Mouse (Mus musculus) liver, embryonic 14.5 days (tissue): ENCODE results near the gene Mthfd1l. TPM values are rescaled to one million over a fixed set of nuclear protein-coding genes. Genes with fewer than 3 reads are reported as not detected.
A peak's percentile ranks its signal among the peaks of the same experiment; 100 is the strongest.

Experiments
- ATAC-seq: fragments of 200-750 bp; cut with Nextera tagmentation; 2 replicates; pipeline ENCODE4 v1.8.0; 2017; ENCODE audit warnings: moderate number of reproducible peaks, mild to moderate bottlenecking, moderate library complexity; ENCODE audit not compliant: insufficient read depth
- DNase-seq, 3 experiments: peaks; one replicate each; pipeline ENCODE4 v3.0.0-alpha.2; 2012 to 2013; ENCODE audit warnings: low read depth in 3 of 3, low spot score in 3 of 3
- H3K27ac ChIP-seq: fragments of 300-500 bp; sonication (generic); 2 replicates; pipeline ENCODE4 v1.5.1; 2014; ENCODE audit warnings: moderate library complexity, mild to moderate bottlenecking, control low read depth, inconsistent platforms
- H3K27me3 ChIP-seq: fragments of 300-500 bp; sonication (generic); 2 replicates; pipeline ENCODE4 v1.6.1; 2014; ENCODE audit warnings: mild to moderate bottlenecking, low read length, moderate library complexity; ENCODE audit not compliant: control insufficient read depth, insufficient read depth
- H3K36me3 ChIP-seq: fragments of 300-500 bp; sonication (generic); replicated peaks from 2 replicates; pipeline ENCODE4 v1.6.1; 2014; ENCODE audit warnings: low read depth; ENCODE audit not compliant: control insufficient read depth, insufficient read depth
- H3K4me1 ChIP-seq, 2 experiments: fragments of 200-500 bp in 1 of 2; fragments of 300-500 bp in 1 of 2; sonication (generic) in 1 of 2; replicated peaks; 2 replicates each; pipeline ENCODE4 v1.6.1; 2012 to 2014; ENCODE audit warnings: antibody characterized with exemption in 1 of 2, inconsistent platforms in 1 of 2, low read length in 1 of 2; ENCODE audit not compliant: control insufficient read depth in 2 of 2, insufficient read depth in 2 of 2
- H3K4me2 ChIP-seq: fragments of 300-500 bp; sonication (generic); 2 replicates; pipeline ENCODE4 v1.6.1; 2014; ENCODE audit warnings: low read depth, mild to moderate bottlenecking, control low read depth, moderate library complexity
- H3K4me3 ChIP-seq, 2 experiments: fragments of 200-500 bp in 1 of 2; fragments of 300-500 bp in 1 of 2; sonication (generic) in 1 of 2; 2 replicates each; pipeline ENCODE4 v1.5.1; 2012 to 2014; ENCODE audit warnings: low read depth in 2 of 2, low read length in 2 of 2, mild to moderate bottlenecking in 2 of 2, control low read depth in 1 of 2, inconsistent platforms in 1 of 2, moderate library complexity in 1 of 2; ENCODE audit not compliant: insufficient read depth in 1 of 2
- H3K9ac ChIP-seq: fragments of 300-500 bp; sonication (generic); replicated peaks from 2 replicates; pipeline ENCODE4 v1.6.1; 2014; ENCODE audit warnings: mild to moderate bottlenecking, control low read depth, moderate library complexity
- H3K9me3 ChIP-seq: fragments of 300-500 bp; sonication (generic); 2 replicates; pipeline ENCODE4 v1.6.1; 2016; ENCODE audit warnings: low read length, mixed read lengths; ENCODE audit not compliant: control insufficient read depth
- CTCF ChIP-seq: IDR thresholded peaks from 2 replicates; pipeline ENCODE4 v1.5.1; 2016; ENCODE audit warnings: antibody characterized with exemption, low read depth, control low read depth
- EP300 ChIP-seq: IDR thresholded peaks from 2 replicates; pipeline ENCODE4 v1.6.1; 2016; ENCODE audit warnings: antibody characterized with exemption, low read depth
- WGBS: fragments of 180-500 bp; shearing (Covaris S2); extraction: QIAGEN DNeasy Blood & Tissue Kit; methylation state at CpG from one replicate; pipeline ENCODE4 v1.1.7; 2014; ENCODE audit not compliant: insufficient replicate concordance; 5-methylcytosine and 5-hydroxymethylcytosine counted together
- polyA plus RNA-seq, 2 experiments: library from polyadenylated mRNA; depleted of rRNA in 1 of 2; stranded (reverse) in 1 of 2; unstranded in 1 of 2; fragments of >200 nt; fragmentation: Nextera tagmentation in 1 of 2; extraction: Ambion mirVana in 1 of 2; gene quantifications; 2 replicates each; pipeline versions ENCODE4 v1.2.1 to v1.2.3; 2012 to 2014

Gene Mthfd1l
- polyA plus RNA-seq, 2 experiments: 18.5 to 19.2 TPM

GRCm38 (mm10) chr10:3946871-3947270, 26.0 kb upstream of the Mthfd1l start:
- Histone ChIP-seq H3K27ac (no peak overlapping the region), H3K4me2 (no peak overlapping the region), H3K9me3 (no peaks in the 10 kb centered on the region), H3K4me3 (no peak overlapping the region), H3K4me1 (no peaks in the 10 kb centered on the region), H3K36me3 (no peaks in the 10 kb centered on the region), H3K9ac (no peak overlapping the region), H3K27me3 (no peaks in the 10 kb centered on the region)
- TF ChIP-seq EP300 (no peak), CTCF (no peak)
- DNase-seq: no peak
- ATAC-seq: no peak
- WGBS: 72% methylated on average over 17 of the region's 17 CpGs

- Histone ChIP-seq H3K9ac (no peak overlapping the region), H3K27me3 (no peaks in the 10 kb centered on the region), H3K27ac (no peak overlapping the region), H3K4me3 (no peak overlapping the region), H3K4me2 (no peak overlapping the region), H3K9me3 (no peaks in the 10 kb centered on the region), H3K36me3 (no peaks in the 10 kb centered on the region), H3K4me1 (no peaks in the 10 kb centered on the region)
- ATAC-seq: no peak
- WGBS: 72% methylated on average over 7 of the region's 7 CpGs
- DNase-seq: no peak
- TF ChIP-seq EP300 (no peak), CTCF (no peak)
Observed at GRCm38 (mm10) chr10:3947346-3947745, 25.6 kb upstream of the Mthfd1l start.

- Histone ChIP-seq H3K9ac (no peak overlapping the region), H3K4me1 (no peaks in the 10 kb centered on the region), H3K36me3 (no peaks in the 10 kb centered on the region), H3K4me2 (no peak overlapping the region), H3K27me3 (no peaks in the 10 kb centered on the region), H3K27ac (no peak overlapping the region), H3K4me3 (no peak overlapping the region), H3K9me3 (no peaks in the 10 kb centered on the region)
- 67% methylated on average over 6 of the region's 6 CpGs for WGBS
- ATAC-seq: no peak
- no peak for DNase-seq
- no peak for TF ChIP-seq CTCF
Observed at GRCm38 (mm10) chr10:3949306-3949705, 23.6 kb upstream of the Mthfd1l start.

- no peaks in the 10 kb centered on the region for H3K9me3 ChIP-seq
- no peaks in the 10 kb centered on the region for H3K27me3 ChIP-seq
- 77% methylated on average over 22 of the region's 22 CpGs for WGBS
- ATAC-seq (no peak), DNase-seq (no peak)
- H3K4me2 ChIP-seq: no peak overlapping the region
- H3K4me3 ChIP-seq: no peak overlapping the region
- no peaks in the 10 kb centered on the region for H3K36me3 ChIP-seq
- TF ChIP-seq EP300 (no peak), CTCF (no peak)
- H3K9ac ChIP-seq: no peak overlapping the region
- H3K4me1 ChIP-seq: no peaks in the 10 kb centered on the region
- no peak overlapping the region for H3K27ac ChIP-seq
Observed at GRCm38 (mm10) chr10:3956471-3956870, 16.4 kb upstream of the Mthfd1l start.

- Histone ChIP-seq H3K9me3 (no peaks in the 10 kb centered on the region), H3K27me3 (no peaks in the 10 kb centered on the region), H3K4me1 (no peaks in the 10 kb centered on the region), H3K4me3 (no peak overlapping the region), H3K4me2 (no peak overlapping the region), H3K9ac (no peak overlapping the region), H3K27ac (no peak overlapping the region), H3K36me3 (no peaks in the 10 kb centered on the region)
- 40% methylated on average over 5 of the region's 5 CpGs for WGBS
- DNase-seq (no peak), ATAC-seq (no peak)
- TF ChIP-seq CTCF (peak; percentile 62), EP300 (no peak)
Observed at GRCm38 (mm10) chr10:3958591-3958990, 14.3 kb upstream of the Mthfd1l start.

GRCm38 (mm10) chr10:3969026-3969425, 3.9 kb upstream of the Mthfd1l start:
- no peak for ATAC-seq
- Histone ChIP-seq H3K27ac (no peak overlapping the region), H3K9me3 (no peaks in the 10 kb centered on the region), H3K36me3 (no peaks in the 10 kb centered on the region), H3K9ac (no peak overlapping the region), H3K27me3 (no peaks in the 10 kb centered on the region), H3K4me1 (peaks cover 8 to 9% of the 10 kb centered on the region in 2 experiments), H3K4me3 (no peak overlapping the region), H3K4me2 (no peak overlapping the region)
- no peak for TF ChIP-seq EP300
- TF ChIP-seq CTCF: no peak
- DNase-seq: no peak
- 53% methylated on average over 3 of the region's 3 CpGs for WGBS
